Mouse (Mus musculus): ENCODE measurements at regions not wholly inside any gene's neighbourhood (a gene's known extent, or its start where the extent isn't known, plus 50 kb on each side); places are given as distances from the start of the nearest gene placed in this dataset.

GRCm38 (mm10) chr14:79883487-79883886, 100.4 kb upstream of the Olfm4 start:
- no peak for DNase-seq (ENCODE audit: extremely low read depth)
- Histone ChIP-seq H3K9ac (ENCODE audit: insufficient read depth, low read depth) (no peak overlapping the region), H3K79me2 (replicated peaks; ENCODE audit: control insufficient read depth, extremely low read depth, insufficient read depth, poor library complexity, severe bottlenecking) (no peaks in the 10 kb centered on the region), H3K27ac (ENCODE audit: insufficient read depth, low read depth) (no peak overlapping the region), H3K4me1 (ENCODE audit: control insufficient read depth in 1 of 2, insufficient read depth in 2 of 2) (peaks cover 13 to 25% of the 10 kb centered on the region in 2 experiments), H3K4me3 (replicated peaks in 1 of 3; ENCODE audit: low read depth in 2 of 3, low read length in 2 of 3, poor library complexity in 1 of 3) (no peak overlapping the region), H3K9me3 (replicated peaks; ENCODE audit: low read length) (no peaks in the 10 kb centered on the region), H3K27me3 (replicated peaks) (no peaks in the 10 kb centered on the region), H3K4me2 (ENCODE audit: insufficient read depth, low read depth, poor library complexity, severe bottlenecking) (no peak overlapping the region), H3K36me3 (replicated peaks in 1 of 2; ENCODE audit: control insufficient read depth in 1 of 2, insufficient read depth in 1 of 2, low read length in 1 of 2) (no peaks in the 10 kb centered on the region)
- no peak for TF ChIP-seq MXI1 (IDR thresholded peaks at IDR 0.05; ENCODE audit: low read depth, low read length)
- TF ChIP-seq SIN3A (IDR thresholded peaks at IDR 0.05; ENCODE audit: low read length), result no peak
- TF ChIP-seq RCOR1 (conservative IDR thresholded peaks at IDR 0.05; ENCODE audit: low read depth, low read length), result no peak
- TF ChIP-seq ZC3H11A (IDR thresholded peaks at IDR 0.05; ENCODE audit: low read depth, low read length), result no peak
- no peak for TF ChIP-seq MEF2A (IDR thresholded peaks at IDR 0.05; ENCODE audit: borderline replicate concordance, low read depth, low read length)
- no peak for TF ChIP-seq KAT2A (IDR thresholded peaks at IDR 0.05; ENCODE audit: insufficient replicate concordance, low read length)
- TF ChIP-seq NELFE (IDR thresholded peaks at IDR 0.05; ENCODE audit: low read depth, low read length), result no peak
- no peak for TF ChIP-seq PAX5 (IDR thresholded peaks at IDR 0.05; ENCODE audit: low read length)
- no peak for TF ChIP-seq HCFC1 (IDR thresholded peaks at IDR 0.05; ENCODE audit: low read depth, low read length)
- no peak for TF ChIP-seq JUN (IDR thresholded peaks at IDR 0.05; ENCODE audit: insufficient read depth, low read depth, low read length)
- TF ChIP-seq RAD21 (IDR thresholded peaks at IDR 0.05; ENCODE audit: low read depth, low read length), result no peak
- TF ChIP-seq NRF1 (IDR thresholded peaks at IDR 0.05; ENCODE audit: low read depth, low read length), result no peak
- TF ChIP-seq MAX (IDR thresholded peaks at IDR 0.05; ENCODE audit: low read length), result no peak
- no peak for TF ChIP-seq USF1 (IDR thresholded peaks at IDR 0.05; ENCODE audit: low read depth, low read length)
- no peak for TF ChIP-seq MAFK (IDR thresholded peaks at IDR 0.05; ENCODE audit: insufficient replicate concordance, low read length)
- dilution Hi-C loops (cut with MboI; ENCODE audit: extremely low pct_ligation_motif_present, extremely low pct_unique_long_range_greater_than_20kb, low sequenced_read_pairs), result no loop called here
- in situ Hi-C loops (cut with MboI; ENCODE audit: low pct_ligation_motif_present, low pct_unique_long_range_greater_than_20kb, low sequenced_read_pairs), result loop anchor here (25.0 kb wide), 1 partner anchor 271 kb away; no protein-coding TSS in a partner anchor

DNA sequence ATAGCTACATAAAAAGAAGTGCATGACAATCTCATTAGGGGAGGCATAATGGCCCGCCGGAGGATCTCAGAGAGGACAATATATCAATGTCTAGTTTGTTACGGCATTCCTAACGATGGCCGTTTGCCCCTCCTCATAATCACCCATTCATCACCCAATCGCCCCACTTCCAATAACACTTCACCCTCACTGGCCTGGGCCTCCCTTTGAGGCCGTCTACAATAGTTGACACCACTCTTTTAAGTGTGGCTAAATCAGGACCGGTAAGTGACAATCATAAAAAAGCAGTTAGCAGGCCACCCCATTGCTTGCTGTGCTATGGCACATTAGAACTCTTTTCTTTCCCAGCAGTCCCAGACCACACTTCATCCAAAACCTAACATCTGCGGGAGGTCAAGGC, 102.2 kb upstream of the Olfm4 start:
- H3K36me3 ChIP-seq (replicated peaks in 1 of 2; ENCODE audit: control insufficient read depth in 1 of 2, insufficient read depth in 1 of 2, low read length in 1 of 2), result no peaks in the 10 kb centered on the region
- no peak overlapping the region for H3K27ac ChIP-seq (ENCODE audit: insufficient read depth, low read depth)
- H3K4me1 ChIP-seq (ENCODE audit: control insufficient read depth in 1 of 2, insufficient read depth in 2 of 2), result peaks cover 4 to 31% of the 10 kb centered on the region in 2 experiments; a peak in 3 of 4 replicates
- H3K4me2 ChIP-seq (ENCODE audit: insufficient read depth, low read depth, poor library complexity, severe bottlenecking), result no peak overlapping the region
- H3K4me3 ChIP-seq (replicated peaks in 1 of 3; ENCODE audit: low read depth in 2 of 3, low read length in 2 of 3, poor library complexity in 1 of 3), result no peak overlapping the region
- TF ChIP-seq IRF4 (IDR thresholded peaks at IDR 0.05; ENCODE audit: low read depth, low read length) (no peak), MAZ (IDR thresholded peaks at IDR 0.05; ENCODE audit: low read depth, low read length) (no peak), MYC (IDR thresholded peaks at IDR 0.05; ENCODE audit: low read depth, low read length) (no peak), TBP (conservative IDR thresholded peaks at IDR 0.05; ENCODE audit: low read depth, low read length) (no peak), MEF2A (IDR thresholded peaks at IDR 0.05; ENCODE audit: borderline replicate concordance, low read depth, low read length) (no peak), POLR2A (IDR thresholded peaks at IDR 0.05; ENCODE audit: low read depth, low read length) (no peak), MAX (IDR thresholded peaks at IDR 0.05; ENCODE audit: low read length) (no peak), ZNF384 (IDR thresholded peaks at IDR 0.05; ENCODE audit: low read depth, low read length) (no peak), JUND (conservative IDR thresholded peaks at IDR 0.05; ENCODE audit: low read depth, low read length) (no peak), GABPA (IDR thresholded peaks at IDR 0.05; ENCODE audit: insufficient replicate concordance, low read depth, low read length) (no peak), ELF1 (IDR thresholded peaks at IDR 0.05; ENCODE audit: low read depth, low read length) (no peak), MXI1 (IDR thresholded peaks at IDR 0.05; ENCODE audit: low read depth, low read length) (no peak), RAD21 (IDR thresholded peaks at IDR 0.05; ENCODE audit: low read depth, low read length) (no peak), CHD2 (IDR thresholded peaks at IDR 0.05; ENCODE audit: low read length) (no peak), RCOR1 (conservative IDR thresholded peaks at IDR 0.05; ENCODE audit: low read depth, low read length) (no peak), EP300 (IDR thresholded peaks at IDR 0.05; ENCODE audit: low read length) (no peak), SIN3A (IDR thresholded peaks at IDR 0.05; ENCODE audit: low read length) (no peak), ETS1 (conservative IDR thresholded peaks at IDR 0.05; ENCODE audit: low read depth, low read length) (no peak), USF2 (conservative IDR thresholded peaks at IDR 0.05; ENCODE audit: low read depth, low read length) (no peak)
- H3K9me3 ChIP-seq (replicated peaks; ENCODE audit: low read length), result no peaks in the 10 kb centered on the region
- DNase-seq (ENCODE audit: extremely low read depth), result no peak
- in situ Hi-C loops (cut with MboI; ENCODE audit: low pct_ligation_motif_present, low pct_unique_long_range_greater_than_20kb, low sequenced_read_pairs), result loop anchor here (25.0 kb wide), 1 partner anchor 269 kb away; no protein-coding TSS in a partner anchor
- no peaks in the 10 kb centered on the region for H3K79me2 ChIP-seq (replicated peaks; ENCODE audit: control insufficient read depth, extremely low read depth, insufficient read depth, poor library complexity, severe bottlenecking)
- dilution Hi-C loops (cut with MboI; ENCODE audit: extremely low pct_ligation_motif_present, extremely low pct_unique_long_range_greater_than_20kb, low sequenced_read_pairs), result no loop called here
- no peak overlapping the region for H3K9ac ChIP-seq (ENCODE audit: insufficient read depth, low read depth)
- no peaks in the 10 kb centered on the region for H3K27me3 ChIP-seq (replicated peaks)

All from CH12.LX (cell line).